Mouse (Mus musculus) C2C12 (cell line): ENCODE measurements around the gene Rptor.

ENCODE experiments used
- CEBPB ChIP-seq: IDR thresholded peaks from one replicate; pipeline ENCODE4 v1.6.1; 2011; ENCODE audit warnings: low read depth, mild to moderate bottlenecking, control low read depth, moderate library complexity
- CTCF ChIP-seq: IDR thresholded peaks from one replicate; pipeline ENCODE4 v1.5.1; 2011; ENCODE audit not compliant: control insufficient read depth, insufficient read depth, insufficient read length
- MAX ChIP-seq: IDR thresholded peaks from one replicate; pipeline ENCODE4 v1.6.1; 2011; ENCODE audit warnings: mild to moderate bottlenecking, control low read depth
- USF1 ChIP-seq: IDR thresholded peaks from one replicate; pipeline ENCODE4 v1.6.1; 2011; ENCODE audit warnings: low read depth, mild to moderate bottlenecking, control low read depth, moderate library complexity

- TF ChIP-seq CTCF = no peak
- no peak for TF ChIP-seq MAX
- no peak for TF ChIP-seq USF1
- peak; percentile 83 for TF ChIP-seq CEBPB
These were observed 199.2 kb downstream of the Rptor start for GRCm38 (mm10) chr11:119801855-119802254.
